Mouse (Mus musculus): ENCODE data around the gene Alg9. TPM values are rescaled to one million over a fixed set of nuclear protein-coding genes. Genes with fewer than 3 reads are reported as not detected.

Gene Alg9
- polyA plus RNA-seq, 1 experiment from 2014 or later, result 39.0 TPM

DNA sequence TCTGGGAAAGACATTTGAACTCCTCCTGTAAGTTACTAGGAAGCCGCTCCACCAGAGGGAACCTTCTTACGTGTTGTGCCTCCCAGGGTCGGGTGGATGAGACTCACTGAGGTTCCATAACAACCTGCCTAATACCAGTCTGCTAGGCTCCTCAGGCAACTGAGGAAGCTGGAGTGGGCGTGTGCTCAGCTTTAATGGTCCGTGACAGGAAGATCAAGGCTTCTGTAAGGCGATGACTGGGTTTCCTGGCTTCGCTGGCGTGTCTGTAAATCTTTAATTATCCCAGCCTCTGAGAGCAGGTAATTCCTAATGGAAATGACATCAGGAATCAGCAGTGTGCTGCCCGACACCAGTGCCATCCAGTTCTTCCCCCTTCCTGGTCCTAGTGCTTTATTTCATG is 70.7 kb downstream of the Alg9 start:
- no peaks in the 10 kb centered on the region for H3K27me3 ChIP-seq
- no peak overlapping the region for H3K4me2 ChIP-seq
- H3K4me1 ChIP-seq (replicated peaks), result peaks cover 21% of the 10 kb centered on the region
- H3K27ac ChIP-seq, result no peak overlapping the region
- H3K9ac ChIP-seq (replicated peaks), result no peak overlapping the region
- H3K4me3 ChIP-seq (replicated peaks), result no peak overlapping the region
- 52% methylated on average over 9 of the region's 9 CpGs for WGBS
- H3K9me3 ChIP-seq, result no peaks in the 10 kb centered on the region
- peaks cover 23% of the 10 kb centered on the region for H3K36me3 ChIP-seq
- ATAC-seq (ENCODE audit: insufficient number of reproducible peaks, insufficient read depth, low FRiP score, low TSS enrichment, low read depth), result no peak

DNA sequence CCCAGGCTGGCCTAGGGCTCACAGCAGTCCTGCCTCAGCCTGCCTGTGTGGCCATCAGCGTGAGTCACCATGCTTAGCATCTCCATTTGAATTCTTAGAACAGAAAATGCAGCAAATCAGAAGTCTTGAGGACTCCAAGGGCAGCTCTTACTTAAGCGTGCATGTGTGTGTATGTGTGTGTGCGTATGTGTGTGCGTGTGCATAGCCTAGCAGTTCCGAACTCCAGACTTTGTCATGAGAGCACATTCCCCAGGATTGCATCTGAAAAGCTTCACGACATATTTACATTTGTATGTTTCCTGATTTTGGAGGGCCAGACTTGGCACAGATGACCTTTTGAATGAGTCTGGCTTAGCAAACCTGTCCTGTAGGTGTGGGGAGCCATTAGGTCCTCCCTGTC is 72.3 kb downstream of the Alg9 start:
- Histone ChIP-seq H3K36me3 (peaks cover 19% of the 10 kb centered on the region), H3K4me1 (replicated peaks) (peaks cover 21% of the 10 kb centered on the region), H3K27ac (peak overlapping the region; percentile 53; the same call in 1 of the 2 replicates), H3K4me2 (no peak overlapping the region), H3K9me3 (no peaks in the 10 kb centered on the region), H3K9ac (replicated peaks) (no peak overlapping the region), H3K27me3 (no peaks in the 10 kb centered on the region), H3K4me3 (replicated peaks) (no peak overlapping the region)
- no peak for ATAC-seq (ENCODE audit: insufficient number of reproducible peaks, insufficient read depth, low FRiP score, low TSS enrichment, low read depth)
- WGBS, result 89% methylated on average over 6 of the region's 6 CpGs

DNA sequence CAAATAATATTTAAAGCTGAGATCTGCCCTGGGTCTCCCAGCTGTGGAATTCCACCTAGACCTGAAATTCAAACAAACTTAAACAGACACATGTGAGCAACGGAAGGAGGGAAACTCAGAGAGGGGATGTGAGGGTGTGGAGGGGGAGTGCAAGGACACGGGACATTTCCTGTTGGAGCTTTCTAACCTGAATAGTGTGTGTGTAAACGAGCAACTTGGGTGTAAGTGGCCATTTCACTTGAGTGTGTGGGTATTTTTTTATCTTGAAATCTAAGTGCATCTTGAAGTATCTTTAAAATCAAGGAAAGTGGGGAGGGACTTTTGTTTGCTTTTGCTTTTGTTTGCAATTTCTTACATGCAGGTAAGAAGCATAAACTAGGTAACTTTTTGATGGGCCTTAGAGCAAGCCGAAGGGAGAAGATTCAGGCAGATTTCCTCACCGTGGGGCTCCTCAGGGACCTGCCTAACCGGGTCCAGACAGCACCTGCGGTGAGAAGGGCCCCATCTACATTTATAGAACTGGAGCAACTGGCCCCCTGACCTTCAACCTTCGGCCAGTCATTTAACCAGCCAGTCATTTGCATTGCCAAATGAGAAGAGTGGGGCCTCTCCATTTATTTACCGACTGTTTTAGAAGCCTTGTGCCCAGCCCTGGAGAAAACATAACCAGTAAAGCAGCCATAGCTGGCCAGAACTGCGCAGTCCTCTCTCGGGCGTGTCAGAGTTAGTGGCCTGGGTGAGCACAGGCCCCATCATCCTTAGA is 73.0 kb downstream of the Alg9 start:
- no peak overlapping the region for H3K4me2 ChIP-seq
- WGBS, result 55% methylated on average over 12 of the region's 12 CpGs
- ATAC-seq (ENCODE audit: insufficient number of reproducible peaks, insufficient read depth, low FRiP score, low TSS enrichment, low read depth), result no peak
- no peak overlapping the region for H3K27ac ChIP-seq
- no peaks in the 10 kb centered on the region for H3K9me3 ChIP-seq
- H3K4me3 ChIP-seq (replicated peaks), result no peak overlapping the region
- peaks cover 26% of the 10 kb centered on the region for H3K4me1 ChIP-seq (replicated peaks)
- peaks cover 17% of the 10 kb centered on the region for H3K36me3 ChIP-seq
- H3K27me3 ChIP-seq, result no peaks in the 10 kb centered on the region
- H3K9ac ChIP-seq (replicated peaks), result no peak overlapping the region

- 73% methylated on average over 5 of the region's 5 CpGs for WGBS
- H3K36me3 ChIP-seq, result peaks cover 9% of the 10 kb centered on the region; the same call in 1 of the 2 replicates
These were observed 74.0 kb downstream of the Alg9 start for GRCm38 (mm10) chr9:50848821-50849220.

GRCm38 (mm10) chr9:50849249-50849648 is 74.4 kb downstream of the Alg9 start:
- H3K36me3 ChIP-seq, result peaks cover 4% of the 10 kb centered on the region; the same call in 1 of the 2 replicates
- H3K4me1 ChIP-seq (replicated peaks), result peaks cover 38% of the 10 kb centered on the region
- H3K4me2 ChIP-seq, result no peak overlapping the region
- H3K9me3 ChIP-seq, result no peaks in the 10 kb centered on the region
- H3K9ac ChIP-seq (replicated peaks), result no peak overlapping the region
- peak; percentile 58; the same call in 1 of the 2 replicates for ATAC-seq (ENCODE audit: insufficient number of reproducible peaks, insufficient read depth, low FRiP score, low TSS enrichment, low read depth)
- H3K4me3 ChIP-seq (replicated peaks), result no peak overlapping the region
- H3K27me3 ChIP-seq, result no peaks in the 10 kb centered on the region
- 22% methylated on average over 8 of the region's 8 CpGs for WGBS
- no peak overlapping the region for H3K27ac ChIP-seq

More at GRCm38 (mm10) chr9:50848821-50849220, 74.0 kb downstream of the Alg9 start:
- Histone ChIP-seq H3K9ac (replicated peaks) (no peak overlapping the region), H3K4me1 (replicated peaks) (peaks cover 33% of the 10 kb centered on the region), H3K27me3 (no peaks in the 10 kb centered on the region), H3K4me2 (no peak overlapping the region), H3K9me3 (no peaks in the 10 kb centered on the region), H3K4me3 (replicated peaks) (no peak overlapping the region), H3K27ac (no peak overlapping the region)
- no peak for ATAC-seq (ENCODE audit: insufficient number of reproducible peaks, insufficient read depth, low FRiP score, low TSS enrichment, low read depth)

DNA sequence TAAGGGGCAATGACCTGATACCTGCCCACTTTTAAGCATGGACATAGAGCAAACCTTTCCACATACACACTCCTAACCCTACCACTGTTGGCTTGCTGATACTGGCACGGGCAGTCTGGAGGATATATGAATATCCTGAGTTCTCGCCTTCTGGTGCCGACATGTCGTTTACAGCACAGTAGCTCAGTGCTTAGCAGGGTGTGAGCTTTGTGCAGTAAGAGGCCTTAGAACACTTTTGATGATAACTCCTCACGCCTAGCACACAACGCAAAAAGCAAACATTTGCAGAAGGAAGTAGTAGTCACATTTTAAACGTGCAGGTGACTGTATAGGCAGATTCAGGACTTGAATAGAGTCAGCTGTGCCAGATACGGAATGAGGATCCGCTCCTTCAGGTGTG is 74.9 kb downstream of the Alg9 start:
- H3K27ac ChIP-seq, result no peak overlapping the region
- no peaks in the 10 kb centered on the region for H3K27me3 ChIP-seq
- 75% methylated on average over 9 of the region's 9 CpGs for whole genome bisulfite sequencing
- no peak overlapping the region for H3K4me2 ChIP-seq
- H3K36me3 ChIP-seq, result no peaks in the 10 kb centered on the region
- no peak overlapping the region for H3K9ac ChIP-seq (replicated peaks)
- no peak for ATAC-seq (ENCODE audit: insufficient number of reproducible peaks, insufficient read depth, low FRiP score, low TSS enrichment, low read depth)
- H3K9me3 ChIP-seq, result no peaks in the 10 kb centered on the region
- H3K4me1 ChIP-seq (replicated peaks), result peaks cover 41% of the 10 kb centered on the region
- H3K4me3 ChIP-seq (replicated peaks), result no peak overlapping the region

DNA sequence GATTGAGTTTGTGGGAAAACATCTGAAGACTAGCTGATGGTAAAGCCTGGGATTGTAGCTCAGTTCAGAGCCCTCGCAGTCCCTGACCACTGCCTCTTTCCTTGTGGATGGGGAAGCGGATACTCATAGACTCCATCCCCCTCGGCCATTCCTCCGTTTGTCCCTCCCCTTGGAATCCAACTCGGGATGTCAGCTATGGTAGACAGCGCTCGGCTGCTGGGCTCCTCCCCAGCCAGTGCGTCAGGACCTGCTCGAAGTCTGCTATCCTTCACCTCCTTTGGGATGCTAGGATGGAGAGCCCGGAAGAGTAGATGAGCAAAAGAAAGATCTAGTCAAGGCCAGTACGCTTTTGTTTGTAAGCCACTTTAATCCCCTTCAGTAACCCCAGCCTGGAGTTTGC is 75.5 kb downstream of the Alg9 start:
- no peak overlapping the region for H3K27ac ChIP-seq
- no peak overlapping the region for H3K4me3 ChIP-seq (replicated peaks)
- H3K9ac ChIP-seq (replicated peaks), result no peak overlapping the region
- WGBS, result 31% methylated on average over 11 of the region's 11 CpGs
- H3K4me2 ChIP-seq, result no peak overlapping the region
- no peaks in the 10 kb centered on the region for H3K36me3 ChIP-seq
- H3K9me3 ChIP-seq, result no peaks in the 10 kb centered on the region
- peaks cover 41% of the 10 kb centered on the region for H3K4me1 ChIP-seq (replicated peaks)
- no peak for ATAC-seq (ENCODE audit: insufficient number of reproducible peaks, insufficient read depth, low FRiP score, low TSS enrichment, low read depth)
- H3K27me3 ChIP-seq, result no peaks in the 10 kb centered on the region

DNA sequence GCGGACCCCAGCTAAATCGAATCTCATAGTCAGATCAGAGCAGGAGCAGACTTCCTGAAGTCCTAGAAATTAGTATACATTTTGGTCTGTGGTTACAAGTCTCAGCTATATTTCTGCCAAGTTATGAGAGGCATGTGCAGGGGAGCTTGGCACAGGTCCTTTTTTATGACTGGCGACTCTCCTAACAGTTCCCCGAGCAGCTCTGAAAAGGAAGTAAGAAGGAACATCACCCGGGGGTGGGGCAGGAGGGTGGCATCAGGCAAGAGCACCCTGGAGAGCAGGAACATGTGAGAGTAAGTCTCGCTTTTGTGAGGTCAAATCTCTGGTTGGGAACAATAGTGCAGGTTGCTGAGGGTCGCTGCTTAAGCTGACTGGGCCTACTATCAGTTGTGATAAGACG is 75.9 kb downstream of the Alg9 start:
- Histone ChIP-seq H3K9ac (replicated peaks) (no peak overlapping the region), H3K27ac (no peak overlapping the region), H3K4me1 (replicated peaks) (peaks cover 39% of the 10 kb centered on the region), H3K4me3 (replicated peaks) (no peak overlapping the region), H3K36me3 (no peaks in the 10 kb centered on the region), H3K4me2 (no peak overlapping the region), H3K9me3 (no peaks in the 10 kb centered on the region), H3K27me3 (no peaks in the 10 kb centered on the region)
- ATAC-seq (ENCODE audit: insufficient number of reproducible peaks, insufficient read depth, low FRiP score, low TSS enrichment, low read depth), result no peak
- WGBS, result 65% methylated on average over 8 of the region's 8 CpGs

- Histone ChIP-seq H3K4me1 (replicated peaks) (peaks cover 34% of the 10 kb centered on the region), H3K36me3 (no peaks in the 10 kb centered on the region), H3K27ac (no peak overlapping the region), H3K9me3 (no peaks in the 10 kb centered on the region), H3K4me3 (replicated peaks) (no peak overlapping the region), H3K27me3 (no peaks in the 10 kb centered on the region), H3K4me2 (no peak overlapping the region; the same call in 1 of the 2 replicates), H3K9ac (replicated peaks) (no peak overlapping the region; the same call in 1 of the 2 replicates)
- 67% methylated on average over 17 of the region's 17 CpGs for WGBS
- no peak for ATAC-seq (ENCODE audit: insufficient number of reproducible peaks, insufficient read depth, low FRiP score, low TSS enrichment, low read depth)
These were observed 78.0 kb downstream of the Alg9 start for GRCm38 (mm10) chr9:50852634-50853349.

DNA sequence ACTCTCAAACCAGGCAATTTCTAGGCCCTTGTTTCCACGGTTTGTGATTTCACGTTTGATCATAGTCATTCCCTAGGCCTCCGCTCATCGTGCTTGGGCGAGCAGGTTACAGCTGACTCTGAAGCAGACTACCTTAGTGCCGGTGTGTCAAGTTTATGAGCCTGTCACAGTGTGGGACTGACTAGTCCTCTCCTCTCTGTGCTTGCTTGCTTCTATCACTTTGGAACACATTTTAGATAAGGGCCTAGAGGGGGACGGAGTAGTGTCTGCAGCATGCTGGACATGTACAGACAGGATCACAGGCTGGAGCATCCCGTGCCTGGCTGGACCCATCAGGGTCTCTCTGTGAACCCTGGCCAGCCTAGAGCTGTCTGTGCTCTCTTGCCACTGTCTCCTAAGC is 79.6 kb downstream of the Alg9 start:
- Histone ChIP-seq H3K4me3 (replicated peaks) (no peak overlapping the region), H3K27ac (peak overlapping the region; percentile 41; the same call in 1 of the 2 replicates), H3K27me3 (no peaks in the 10 kb centered on the region), H3K9me3 (no peaks in the 10 kb centered on the region), H3K4me2 (no peak overlapping the region), H3K4me1 (replicated peaks) (peaks cover 38% of the 10 kb centered on the region), H3K9ac (replicated peaks) (no peak overlapping the region), H3K36me3 (peaks cover 9% of the 10 kb centered on the region)
- ATAC-seq (ENCODE audit: insufficient number of reproducible peaks, insufficient read depth, low FRiP score, low TSS enrichment, low read depth), result no peak
- WGBS, result 57% methylated on average over 8 of the region's 8 CpGs

GRCm38 (mm10) chr9:50855133-50855766 is 80.4 kb downstream of the Alg9 start:
- H3K4me1 ChIP-seq (replicated peaks), result peaks cover 34% of the 10 kb centered on the region
- H3K36me3 ChIP-seq, result peaks cover 17% of the 10 kb centered on the region
- no peak overlapping the region for H3K4me3 ChIP-seq (replicated peaks)
- WGBS, result 90% methylated on average over 5 of the region's 5 CpGs
- no peaks in the 10 kb centered on the region for H3K27me3 ChIP-seq
- H3K9me3 ChIP-seq, result no peaks in the 10 kb centered on the region
- H3K9ac ChIP-seq (replicated peaks), result no peak overlapping the region
- no peak overlapping the region for H3K4me2 ChIP-seq
- ATAC-seq (ENCODE audit: insufficient number of reproducible peaks, insufficient read depth, low FRiP score, low TSS enrichment, low read depth), result no peak
- no peak overlapping the region for H3K27ac ChIP-seq
